Mouse (Mus musculus) erythroblast, embryonic 14.5 days (primary cell): Measurements from ENCODE around the gene Rftn1.

Source experiments
- GATA1 ChIP-seq: IDR thresholded peaks from 2 replicates; pipeline ENCODE4 v1.6.1; 2012; ENCODE audit warnings: low read length, inconsistent platforms, mixed read lengths
- TAL1 ChIP-seq: IDR thresholded peaks from 3 replicates; pipeline ENCODE4 v1.6.1; 2012; ENCODE audit warnings: low read length, inconsistent platforms, mixed read lengths

- TF ChIP-seq TAL1: no peak
- no peak for TF ChIP-seq GATA1
These were observed 149.6 kb downstream of the Rftn1 start for GRCm38 (mm10) chr17:50040727-50041410.
